Mouse (Mus musculus): Measurements from ENCODE around the gene Ddt. TPM values are rescaled to one million over a fixed set of nuclear protein-coding genes. Genes with fewer than 3 reads are reported as not detected.
"Not testable (repeated sequence)": the region's sequence is repeated elsewhere in the genome, so short reads cannot be mapped to it uniquely, and the experiment has no call there.

Gene Ddt
- total RNA-seq, 2 experiments from 2014 or later: 34.0 to 36.1 TPM

DNA sequence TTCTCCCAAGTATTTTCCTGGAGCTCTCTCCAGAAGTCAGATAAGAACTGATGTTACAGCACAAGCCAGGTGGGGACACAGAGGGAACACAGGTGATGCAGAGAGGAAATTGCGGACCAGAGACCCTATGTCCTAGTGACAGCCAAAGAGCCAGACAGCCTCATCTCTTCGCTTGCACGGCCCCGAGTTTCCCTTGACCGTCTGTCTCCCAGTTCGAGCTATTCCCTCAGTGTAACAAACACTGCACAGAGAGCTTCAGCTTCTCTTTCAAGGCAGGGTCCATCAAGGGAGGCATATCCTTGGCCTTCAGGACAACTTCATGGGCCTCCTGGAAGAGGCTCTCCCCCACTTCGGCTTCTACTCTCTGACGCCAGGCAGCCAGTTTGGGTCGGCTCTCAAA lies 1.4 kb upstream of the Ddt start:
- DNase-seq: no peak
- intact Hi-C loops (cut with DNase I): loop anchor here (10.0 kb wide), 1 partner anchor 60 kb away; the partner anchor contains the start of gene Gstt2

GRCm38 (mm10) chr10:75774102-75774501 lies 888 bp upstream of the Ddt start:
- no peak for DNase-seq
- intact Hi-C loops (cut with DNase I): loop anchor here (10.0 kb wide), 1 partner anchor 61 kb away; the partner anchor contains the start of gene Gstt2

- intact Hi-C loops (cut with DNase I); DNase-seq: not testable (repeated sequence)
These were observed 5.5 kb downstream of the Ddt start for GRCm38 (mm10) chr10:75767756-75768155.

GRCm38 (mm10) chr10:75766856-75767255 lies 6.4 kb downstream of the Ddt start:
- DNase-seq: no peak
- intact Hi-C loops (cut with DNase I): no loop called here

- intact Hi-C loops (cut with DNase I): no loop called here
- DNase-seq: peak; percentile 77
These were observed 8.4 kb downstream of the Ddt start for GRCm38 (mm10) chr10:75764519-75765473.

GRCm38 (mm10) chr10:75763682-75764518 lies 9.3 kb downstream of the Ddt start, which contains the start of gene Cabin1:
Gene Cabin1 (minus strand): TSS chr10:75764341.
- intact Hi-C loops (cut with DNase I): no loop called here
- DNase-seq: peak; percentile 98

- intact Hi-C loops (cut with DNase I): no loop called here
- no peak for DNase-seq
These were observed 10.8 kb downstream of the Ddt start for GRCm38 (mm10) chr10:75762413-75762812.

- no peak for DNase-seq
- intact Hi-C loops (cut with DNase I): no loop called here
These were observed 12.9 kb downstream of the Ddt start for GRCm38 (mm10) chr10:75760311-75760710.

- intact Hi-C loops (cut with DNase I): no loop called here
- no peak for DNase-seq
These were observed 16.5 kb downstream of the Ddt start for GRCm38 (mm10) chr10:75756719-75757118.

DNA sequence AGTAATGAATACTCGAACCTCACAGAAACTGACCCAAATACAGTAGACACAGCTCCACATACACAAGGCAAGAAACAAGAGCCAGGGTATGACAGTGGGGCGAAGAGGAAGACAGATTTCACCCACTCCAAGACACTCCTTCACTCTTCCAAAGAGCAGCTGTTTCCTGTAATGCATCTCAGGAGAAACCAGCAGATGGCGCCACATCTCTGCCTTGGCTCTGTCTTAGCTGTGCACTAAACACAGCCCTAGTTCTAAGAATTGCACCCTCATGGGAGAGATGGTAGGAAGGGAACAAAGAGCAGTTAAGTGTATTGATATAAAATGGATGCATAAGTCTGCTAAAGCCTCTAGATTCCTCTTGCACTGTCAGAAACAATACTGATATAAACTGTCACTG lies 29.2 kb downstream of the Ddt start:
- intact Hi-C loops (cut with DNase I): loop anchor here (5.0 kb wide), 1 partner anchor 108 kb away; no protein-coding TSS in a partner anchor
- peak; percentile 84 for DNase-seq

- intact Hi-C loops (cut with DNase I): loop anchor here (5.0 kb wide), 1 partner anchor 109 kb away; no protein-coding TSS in a partner anchor
- DNase-seq: no peak
These were observed 29.8 kb downstream of the Ddt start for GRCm38 (mm10) chr10:75743369-75743768.

- intact Hi-C loops (cut with DNase I): loop anchor here (5.0 kb wide), 1 partner anchor 111 kb away; no protein-coding TSS in a partner anchor
- no peak for DNase-seq
These were observed 32.3 kb downstream of the Ddt start for GRCm38 (mm10) chr10:75740866-75741265.

DNA sequence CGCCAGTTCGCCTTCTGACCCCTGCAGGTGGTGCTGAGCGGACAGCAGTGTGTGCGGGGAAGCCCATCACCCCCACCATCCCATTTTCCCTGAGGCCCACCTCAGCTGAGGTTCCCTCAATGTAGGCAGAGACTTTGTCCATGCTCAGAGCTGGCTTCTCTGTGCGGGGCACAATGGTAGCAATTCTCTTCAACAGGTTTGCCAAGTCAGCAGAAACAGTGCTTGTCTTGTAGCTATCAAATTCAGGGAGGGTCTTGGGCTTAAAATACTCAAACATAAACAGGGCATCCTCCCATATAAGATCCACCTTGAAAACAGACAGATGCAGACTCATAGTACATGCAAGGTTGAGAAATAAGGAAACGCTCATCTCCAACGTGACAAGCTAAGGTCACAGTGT lies 47.8 kb downstream of the Ddt start:
- no peak for DNase-seq
- intact Hi-C loops (cut with DNase I): no loop called here

Other genes starting within 250 kb of the Ddt start
- gene Lrrc75b, start 213.1 kb downstream of the Ddt start, total RNA-seq (2021): 10 to 100 TPM; 46.4 to 49.0 TPM
- gene Ggt1, start 211.8 kb downstream of the Ddt start, total RNA-seq (2021): 1 to 10 TPM; 3.1 to 3.5 TPM
- gene Ggt5, start 184.1 kb downstream of the Ddt start, total RNA-seq (2021): 1 to 10 TPM; 1.9 to 3.0 TPM
- 1 to 10 TPM; 1.6 to 2.5 TPM for gene Susd2, start 129.4 kb downstream of the Ddt start, total RNA-seq (2021)
- gene Cabin1, start 9.1 kb downstream of the Ddt start, total RNA-seq (2021): 100 to 1,000 TPM in 1 of 2 experiments, 10 to 100 TPM in 1; 93.1 to 101 TPM
- not detected for gene Gm20441, start 7.5 kb upstream of the Ddt start, total RNA-seq (2021)
- under 1 TPM; 0.60 to 0.70 TPM for gene Gstt3, start 8.0 kb upstream of the Ddt start, total RNA-seq (2021)
- gene Gstt1, start 25.2 kb upstream of the Ddt start, total RNA-seq (2021): 1 to 10 TPM; 6.6 to 9.4 TPM
- not detected for gene Gstt4, start 49.1 kb upstream of the Ddt start, total RNA-seq (2021)
- gene Gstt2, start 64.0 kb upstream of the Ddt start, total RNA-seq (2021): 1 to 10 TPM; 3.6 to 4.3 TPM
- gene Mif, start 86.8 kb upstream of the Ddt start, total RNA-seq (2021): 100 to 1,000 TPM; 844 to 864 TPM
- gene Derl3, start 120.0 kb upstream of the Ddt start, total RNA-seq (2021): 1 to 10 TPM; 2.1 to 2.7 TPM
- gene Smarcb1, start 148.2 kb upstream of the Ddt start, total RNA-seq (2021): 100 to 1,000 TPM; 138 to 139 TPM
- 10 to 100 TPM; 39.2 to 59.6 TPM for gene Chchd10, start 159.7 kb upstream of the Ddt start, total RNA-seq (2021)
- 10 to 100 TPM in 1 of 2 experiments, 1 to 10 TPM in 1; 9.9 to 10.7 TPM for gene Mmp11, start 163.1 kb upstream of the Ddt start, total RNA-seq (2021)
- 1 to 10 TPM in 1 of 2 experiments, under 1 TPM in 1; 0.48 to 1.1 TPM for gene Gm867, start 167.3 kb upstream of the Ddt start, total RNA-seq (2021)
- not detected for gene Vpreb3, start 169.6 kb upstream of the Ddt start, total RNA-seq (2021)
- not detected for gene Gm5134, start 181.1 kb upstream of the Ddt start, total RNA-seq (2021)